26 mouse cellular contexts compared by ENCODE assay signal in genomic region chr11:113122964-113123363, GRCm38 (mm10).
DNase-seq lines count a peak whose midpoint lies in the region; ATAC-seq and TF ChIP-seq lines count a peak whose summit lies in the region.
"Had no signal": no experiment of that assay in that cellular context is flagged by ENCODE, and none has a peak within 500 bp of the region (broad histone marks: within the 10 kb centered on the region; RNA-seq: fewer than 3 reads in every experiment).

No protein-coding gene starts in this region.

- H3K4me1 ChIP-seq in hindbrain, embryonic 13.5 days (replicated peaks): peaks cover 40% of the 10 kb centered on the region
- H3K4me1 ChIP-seq in hindbrain, postnatal 0 days (ENCODE audit: insufficient read depth, low read length): peaks cover 27% of the 10 kb centered on the region
- peaks cover 18% of the 10 kb centered on the region for H3K4me1 ChIP-seq in midbrain, embryonic 15.5 days
- peaks cover 7% of the 10 kb centered on the region for H3K4me1 ChIP-seq in midbrain, postnatal 0 days (ENCODE audit: insufficient read depth, low read length)
- H3K4me1 ChIP-seq in liver, embryonic 11.5 days (replicated peaks; ENCODE audit: control insufficient read depth, insufficient read depth, low read length): peaks cover 5% of the 10 kb centered on the region

- TF ChIP-seq CTCF in hindbrain, postnatal 0 days (IDR thresholded peaks at IDR 0.05; ENCODE audit: low read depth): no peak
- TF ChIP-seq CTCF in midbrain, postnatal 0 days (IDR thresholded peaks at IDR 0.05): no peak

- no peak overlapping the region for H3K9ac ChIP-seq in hindbrain, embryonic 13.5 days
- H3K9ac ChIP-seq in hindbrain, postnatal 0 days (replicated peaks; ENCODE audit: low read length): no peak overlapping the region
- no peak overlapping the region for H3K9ac ChIP-seq in midbrain, embryonic 15.5 days
- H3K9ac ChIP-seq in midbrain, postnatal 0 days (replicated peaks; ENCODE audit: low read length, poor library complexity, severe bottlenecking): no peak overlapping the region
- no peak overlapping the region for H3K9ac ChIP-seq in liver, embryonic 11.5 days (ENCODE audit: low read depth, low read length)
- H3K9ac ChIP-seq: forebrain, embryonic 15.5 days; heart, embryonic 12.5 days; heart, embryonic 15.5 days had no signal

- peak; percentile 66; the same call in 1 of the 2 replicates for ATAC-seq in hindbrain, embryonic 13.5 days (ENCODE audit: low FRiP score)
- no peak for ATAC-seq in hindbrain, postnatal 0 days
- no peak for ATAC-seq in midbrain, embryonic 15.5 days (replicated peaks)
- ATAC-seq in midbrain, postnatal 0 days (ENCODE audit: low FRiP score): no peak
- 0 out of 2 replicates have a peak, but pooled peaks have one; percentile 25 for ATAC-seq in common myeloid progenitor, adult 5-6 weeks (replicated peaks; ENCODE audit: low read depth, poor library complexity, severe bottlenecking)
- peak; percentile 77 for ATAC-seq in megakaryocyte-erythroid progenitor cell, adult 5-6 weeks (replicated peaks; ENCODE audit: low FRiP score, low TSS enrichment, poor library complexity, severe bottlenecking)
- no peak for ATAC-seq in liver, embryonic 11.5 days (replicated peaks; ENCODE audit: low FRiP score)
- ATAC-seq: forebrain, embryonic 15.5 days; hindbrain, embryonic 16.5 days; inflammation-experienced regulatory T-cells, adult 6 months had no signal

- no peak overlapping the region for H3K4me3 ChIP-seq in hindbrain, embryonic 13.5 days
- no peak overlapping the region for H3K4me3 ChIP-seq in hindbrain, postnatal 0 days (ENCODE audit: low read length)
- no peak overlapping the region for H3K4me3 ChIP-seq in midbrain, embryonic 15.5 days
- H3K4me3 ChIP-seq in midbrain, postnatal 0 days (ENCODE audit: low read depth, low read length): no peak overlapping the region
- no peak overlapping the region for H3K4me3 ChIP-seq in liver, embryonic 11.5 days (ENCODE audit: low read depth, low read length)
- H3K4me3 ChIP-seq: forebrain, embryonic 10.5 days; forebrain, embryonic 15.5 days; heart, embryonic 12.5 days; heart, embryonic 15.5 days; hindbrain, embryonic 10.5 days had no signal

- peak overlapping the region; percentile 58; the same call in 1 of the 2 replicates for H3K27ac ChIP-seq in hindbrain, embryonic 13.5 days
- H3K27ac ChIP-seq in hindbrain, postnatal 0 days: no peak overlapping the region
- H3K27ac ChIP-seq in midbrain, embryonic 15.5 days: peak overlapping the region; percentile 16; the same call in 1 of the 2 replicates
- no peak overlapping the region for H3K27ac ChIP-seq in midbrain, postnatal 0 days (ENCODE audit: low read depth, low read length)
- H3K27ac ChIP-seq in liver, embryonic 11.5 days (ENCODE audit: low read depth, low read length): no peak overlapping the region
- H3K27ac ChIP-seq: heart, embryonic 15.5 days; hindbrain, embryonic 10.5 days had no signal

- H3K36me3 ChIP-seq in hindbrain, embryonic 13.5 days: no peaks in the 10 kb centered on the region
- H3K36me3 ChIP-seq in hindbrain, postnatal 0 days (ENCODE audit: insufficient read depth, low read length): no peaks in the 10 kb centered on the region
- no peaks in the 10 kb centered on the region for H3K36me3 ChIP-seq in midbrain, embryonic 15.5 days (replicated peaks)
- H3K36me3 ChIP-seq in midbrain, postnatal 0 days (ENCODE audit: insufficient read depth, low read length): no peaks in the 10 kb centered on the region
- H3K36me3 ChIP-seq in liver, embryonic 11.5 days (ENCODE audit: control insufficient read depth, insufficient read depth, low read length): no peaks in the 10 kb centered on the region
- H3K36me3 ChIP-seq: G1E; heart, embryonic 12.5 days; heart, embryonic 15.5 days; hindbrain, embryonic 10.5 days had no signal

- H3K4me2 ChIP-seq in hindbrain, embryonic 13.5 days: no peak overlapping the region
- H3K4me2 ChIP-seq in hindbrain, postnatal 0 days (ENCODE audit: low read depth, low read length): no peak overlapping the region
- H3K4me2 ChIP-seq in midbrain, embryonic 15.5 days: no peak overlapping the region
- no peak overlapping the region for H3K4me2 ChIP-seq in midbrain, postnatal 0 days (ENCODE audit: low read depth, low read length, poor library complexity, severe bottlenecking)
- no peak overlapping the region for H3K4me2 ChIP-seq in liver, embryonic 11.5 days
- H3K4me2 ChIP-seq: forebrain, embryonic 15.5 days; heart, embryonic 12.5 days; heart, embryonic 15.5 days had no signal

- DNase-seq in hindbrain, postnatal 0 days (ENCODE audit: low spot score): no peak
- DNase-seq in midbrain, postnatal 0 days (ENCODE audit: low spot score): no peak
- no peak for DNase-seq in liver, embryonic 11.5 days (ENCODE audit: low spot score)
- DNase-seq: adrenal gland, adult 2 months; adrenal gland, postnatal 14 days; B cell, adult 2 months; cerebellum, adult 11 months; cerebellum, adult 9-11 months; embryo, embryonic 11 days; gastrocnemius, postnatal 25 days; heart, adult 18-20 months; heart, postnatal 10 days; heart, postnatal 36 days had no signal

- no peaks in the 10 kb centered on the region for H3K9me3 ChIP-seq in hindbrain, embryonic 13.5 days
- no peaks in the 10 kb centered on the region for H3K9me3 ChIP-seq in hindbrain, postnatal 0 days (ENCODE audit: low read length)
- H3K9me3 ChIP-seq in midbrain, embryonic 15.5 days: no peaks in the 10 kb centered on the region
- H3K9me3 ChIP-seq in midbrain, postnatal 0 days (ENCODE audit: low read length): no peaks in the 10 kb centered on the region
- no peaks in the 10 kb centered on the region for H3K9me3 ChIP-seq in liver, embryonic 11.5 days (ENCODE audit: control insufficient read depth, low read length)
- H3K9me3 ChIP-seq: forebrain, embryonic 10.5 days; forebrain, embryonic 15.5 days; heart, embryonic 12.5 days; heart, embryonic 15.5 days; hindbrain, embryonic 10.5 days had no signal

- H3K27me3 ChIP-seq in hindbrain, embryonic 13.5 days: no peaks in the 10 kb centered on the region
- H3K27me3 ChIP-seq in hindbrain, postnatal 0 days (ENCODE audit: insufficient read depth, low read length): no peaks in the 10 kb centered on the region
- H3K27me3 ChIP-seq in midbrain, embryonic 15.5 days (replicated peaks): no peaks in the 10 kb centered on the region
- no peaks in the 10 kb centered on the region for H3K27me3 ChIP-seq in midbrain, postnatal 0 days (ENCODE audit: insufficient read depth, low read length)
- H3K27me3 ChIP-seq in liver, embryonic 11.5 days (replicated peaks; ENCODE audit: control insufficient read depth, insufficient read depth, low read length): no peaks in the 10 kb centered on the region
- H3K27me3 ChIP-seq: CH12.LX; forebrain, embryonic 15.5 days; heart, embryonic 12.5 days; heart, embryonic 15.5 days had no signal

- 48% methylated on average over 2 of the region's 2 CpGs for WGBS in hindbrain, embryonic 13.5 days
- 39% methylated on average over 2 of the region's 2 CpGs for WGBS in hindbrain, postnatal 0 days
- WGBS in midbrain, embryonic 15.5 days: 42% methylated on average over 2 of the region's 2 CpGs
- 43% methylated on average over 2 of the region's 2 CpGs for WGBS in midbrain, postnatal 0 days
- 51% methylated on average over 2 of the region's 2 CpGs for WGBS in liver, embryonic 11.5 days

Comparison
In these comparisons a context has a peak if more than half of its experiments do, and no peak if none do; other contexts are left out.
1. ATAC-seq: peak in hindbrain, embryonic 13.5 days (single experiment), common myeloid progenitor, adult 5-6 weeks (single experiment) and megakaryocyte-erythroid progenitor cell, adult 5-6 weeks (single experiment); none in hindbrain, postnatal 0 days (single experiment), midbrain, embryonic 15.5 days (single experiment), midbrain, postnatal 0 days (single experiment) and liver, embryonic 11.5 days (single experiment).
2. H3K27ac ChIP-seq: peak in hindbrain, embryonic 13.5 days (single experiment) and midbrain, embryonic 15.5 days (single experiment); none in hindbrain, postnatal 0 days (single experiment), midbrain, postnatal 0 days (single experiment) and liver, embryonic 11.5 days (single experiment).